Mouse (Mus musculus): ENCODE data around the gene Fig4. TPM values are rescaled to one million over a fixed set of nuclear protein-coding genes. Genes with fewer than 3 reads are reported as not detected.

Gene Fig4
- polyA plus RNA-seq, 1 experiment from 2014 or later = 18.1 TPM

DNA sequence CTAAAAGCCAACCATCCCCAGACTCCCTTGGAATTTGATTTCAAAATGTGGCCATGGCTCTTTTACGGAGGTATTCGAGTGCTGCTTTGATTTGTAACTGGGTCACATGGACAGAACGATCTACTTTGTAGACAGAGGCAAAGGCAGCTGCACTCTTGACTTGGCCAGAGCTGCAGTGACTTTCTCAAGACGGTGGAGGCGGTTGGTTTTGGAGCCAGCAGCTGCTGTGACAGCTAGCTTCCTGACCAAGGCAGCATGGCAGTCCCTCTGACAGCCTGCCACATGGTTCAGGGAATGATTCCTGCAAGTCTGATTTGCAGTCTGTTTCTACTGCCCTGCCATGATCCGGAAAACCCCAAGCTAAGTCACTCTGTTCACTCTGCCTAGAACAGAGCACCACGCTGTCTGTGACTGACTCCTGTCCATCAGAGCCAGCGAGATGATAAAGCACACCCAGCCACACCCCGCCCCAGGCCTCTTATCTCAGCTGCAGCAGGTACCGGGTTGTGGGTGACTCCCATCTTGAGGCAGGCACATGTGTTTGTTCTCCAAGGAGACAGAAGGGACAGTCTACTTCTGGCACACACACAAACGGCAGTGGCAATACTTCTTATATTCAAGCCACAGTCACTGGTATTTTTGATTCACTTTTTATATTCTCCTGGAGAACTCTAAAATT is 98.3 kb downstream of the Fig4 start:
- Histone ChIP-seq H3K4me2 (replicated peaks; ENCODE audit: low read depth, low read length) (no peak overlapping the region), H3K9me3 (ENCODE audit: low read length) (no peaks in the 10 kb centered on the region), H3K27me3 (replicated peaks; ENCODE audit: insufficient read depth, low read length) (no peaks in the 10 kb centered on the region), H3K4me1 (ENCODE audit: insufficient read depth, low read depth, low read length) (no peaks in the 10 kb centered on the region), H3K9ac (replicated peaks; ENCODE audit: low read depth) (no peak overlapping the region), H3K4me3 (ENCODE audit: low read depth, low read length) (no peak overlapping the region), H3K27ac (ENCODE audit: low read length) (no peak overlapping the region), H3K36me3 (ENCODE audit: insufficient read depth, low read length) (no peaks in the 10 kb centered on the region)
- 28% methylated on average over 11 of the region's 11 CpGs for WGBS
- ATAC-seq = peak; percentile 35; the same call in 1 of the 2 replicates
- TF ChIP-seq EP300 (IDR thresholded peaks at IDR 0.05) (no peak), CTCF (IDR thresholded peaks at IDR 0.05) (no peak)
- DNase-seq (ENCODE audit: low spot score) = no peak

- H3K9me3 ChIP-seq (ENCODE audit: low read length) = no peaks in the 10 kb centered on the region
- 30% methylated on average over 5 of the region's 5 CpGs for WGBS
- no peaks in the 10 kb centered on the region for H3K36me3 ChIP-seq (ENCODE audit: insufficient read depth, low read length)
- no peak overlapping the region for H3K9ac ChIP-seq (replicated peaks; ENCODE audit: low read depth)
- DNase-seq (ENCODE audit: low spot score) (no peak), ATAC-seq (no peak)
- no peak overlapping the region for H3K4me3 ChIP-seq (ENCODE audit: low read depth, low read length)
- no peaks in the 10 kb centered on the region for H3K4me1 ChIP-seq (ENCODE audit: insufficient read depth, low read depth, low read length)
- no peak overlapping the region for H3K27ac ChIP-seq (ENCODE audit: low read length)
- TF ChIP-seq CTCF (IDR thresholded peaks at IDR 0.05) = no peak
- H3K27me3 ChIP-seq (replicated peaks; ENCODE audit: insufficient read depth, low read length) = no peaks in the 10 kb centered on the region
- H3K4me2 ChIP-seq (replicated peaks; ENCODE audit: low read depth, low read length) = no peak overlapping the region
These were observed 98.9 kb downstream of the Fig4 start for GRCm38 (mm10) chr10:41204191-41204590.

DNA sequence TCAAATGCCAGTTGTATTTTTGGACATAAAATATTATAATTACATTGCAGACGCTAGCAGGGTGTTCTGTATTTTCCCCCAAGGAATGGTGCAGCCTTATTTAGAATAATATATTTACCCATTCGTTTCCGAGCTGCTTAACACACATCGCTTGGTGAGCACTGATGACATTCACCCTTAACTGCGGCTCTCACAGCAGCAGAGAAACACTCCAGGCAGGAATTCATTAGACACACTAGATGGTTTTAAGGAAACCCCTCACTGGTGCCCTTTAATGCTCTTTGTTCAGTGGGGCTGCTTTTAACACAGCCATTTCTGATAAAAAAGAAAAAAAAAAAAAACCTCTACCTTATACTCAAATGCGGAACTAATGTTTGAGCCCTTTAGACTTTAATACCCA is 104.3 kb downstream of the Fig4 start:
- WGBS = 78% methylated on average over 6 of the region's 6 CpGs
- ATAC-seq (no peak), DNase-seq (ENCODE audit: low spot score) (no peak)
- no peak for TF ChIP-seq EP300 (IDR thresholded peaks at IDR 0.05)
- no peak for TF ChIP-seq CTCF (IDR thresholded peaks at IDR 0.05)
- no peak overlapping the region for H3K4me3 ChIP-seq (ENCODE audit: low read depth, low read length)
- H3K27me3 ChIP-seq (replicated peaks; ENCODE audit: insufficient read depth, low read length) = no peaks in the 10 kb centered on the region
- H3K27ac ChIP-seq (ENCODE audit: low read length) = no peak overlapping the region
- no peaks in the 10 kb centered on the region for H3K4me1 ChIP-seq (ENCODE audit: insufficient read depth, low read depth, low read length)
- H3K4me2 ChIP-seq (replicated peaks; ENCODE audit: low read depth, low read length) = no peak overlapping the region
- H3K36me3 ChIP-seq (ENCODE audit: insufficient read depth, low read length) = no peaks in the 10 kb centered on the region
- no peaks in the 10 kb centered on the region for H3K9me3 ChIP-seq (ENCODE audit: low read length)
- no peak overlapping the region for H3K9ac ChIP-seq (replicated peaks; ENCODE audit: low read depth)

- Histone ChIP-seq H3K36me3 (ENCODE audit: insufficient read depth, low read length) (no peaks in the 10 kb centered on the region), H3K9me3 (ENCODE audit: low read length) (no peaks in the 10 kb centered on the region), H3K9ac (replicated peaks; ENCODE audit: low read depth) (no peak overlapping the region), H3K4me1 (ENCODE audit: insufficient read depth, low read depth, low read length) (no peaks in the 10 kb centered on the region), H3K27ac (ENCODE audit: low read length) (no peak overlapping the region), H3K4me2 (replicated peaks; ENCODE audit: low read depth, low read length) (no peak overlapping the region), H3K27me3 (replicated peaks; ENCODE audit: insufficient read depth, low read length) (no peaks in the 10 kb centered on the region), H3K4me3 (ENCODE audit: low read depth, low read length) (no peak overlapping the region)
- DNase-seq (ENCODE audit: low spot score) = no peak
- WGBS = 87% methylated on average over 5 of the region's 5 CpGs
- TF ChIP-seq CTCF (IDR thresholded peaks at IDR 0.05) (no peak), EP300 (IDR thresholded peaks at IDR 0.05) (no peak)
- no peak for ATAC-seq
These were observed 105.3 kb downstream of the Fig4 start for GRCm38 (mm10) chr10:41197788-41198187.

GRCm38 (mm10) chr10:41196295-41196694 is 106.8 kb downstream of the Fig4 start:
- Histone ChIP-seq H3K36me3 (ENCODE audit: insufficient read depth, low read length) (no peaks in the 10 kb centered on the region), H3K27ac (ENCODE audit: low read length) (no peak overlapping the region), H3K9me3 (ENCODE audit: low read length) (no peaks in the 10 kb centered on the region), H3K27me3 (replicated peaks; ENCODE audit: insufficient read depth, low read length) (no peaks in the 10 kb centered on the region), H3K9ac (replicated peaks; ENCODE audit: low read depth) (no peak overlapping the region), H3K4me2 (replicated peaks; ENCODE audit: low read depth, low read length) (no peak overlapping the region), H3K4me3 (ENCODE audit: low read depth, low read length) (no peak overlapping the region), H3K4me1 (ENCODE audit: insufficient read depth, low read depth, low read length) (no peaks in the 10 kb centered on the region)
- ATAC-seq (no peak), DNase-seq (ENCODE audit: low spot score) (no peak)
- no peak for TF ChIP-seq EP300 (IDR thresholded peaks at IDR 0.05)
- TF ChIP-seq CTCF (IDR thresholded peaks at IDR 0.05) = no peak
- WGBS = 74% methylated on average over 4 of the region's 4 CpGs

DNA sequence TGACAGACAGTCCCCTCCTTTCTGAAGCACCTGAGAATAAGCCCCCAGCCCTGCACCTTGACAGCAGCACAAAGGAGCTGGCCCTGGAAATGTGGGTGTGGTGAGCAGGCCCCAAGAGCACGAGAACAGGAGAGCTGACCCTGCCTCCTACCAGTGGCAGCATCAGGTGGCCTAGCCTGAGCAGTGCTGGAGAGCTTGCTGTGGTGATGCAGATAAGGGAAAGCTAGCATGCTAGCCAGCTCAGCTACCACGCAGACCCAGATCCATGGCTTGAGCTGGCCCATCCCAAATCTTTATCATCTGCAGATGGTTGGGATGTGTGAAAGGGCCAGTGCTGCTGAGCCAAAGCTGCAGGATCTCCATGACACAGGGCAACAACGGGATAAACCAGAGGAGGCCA is 113.7 kb downstream of the Fig4 start:
- Histone ChIP-seq H3K9me3 (ENCODE audit: low read length) (no peaks in the 10 kb centered on the region), H3K36me3 (ENCODE audit: insufficient read depth, low read length) (no peaks in the 10 kb centered on the region), H3K4me3 (ENCODE audit: low read depth, low read length) (no peak overlapping the region), H3K4me1 (ENCODE audit: insufficient read depth, low read depth, low read length) (no peaks in the 10 kb centered on the region), H3K4me2 (replicated peaks; ENCODE audit: low read depth, low read length) (no peak overlapping the region), H3K27ac (ENCODE audit: low read length) (no peak overlapping the region), H3K9ac (replicated peaks; ENCODE audit: low read depth) (no peak overlapping the region), H3K27me3 (replicated peaks; ENCODE audit: insufficient read depth, low read length) (no peaks in the 10 kb centered on the region)
- DNase-seq (ENCODE audit: low spot score) = no peak
- TF ChIP-seq EP300 (IDR thresholded peaks at IDR 0.05) (no peak), CTCF (IDR thresholded peaks at IDR 0.05) (no peak)
- ATAC-seq = no peak
- 62% methylated on average over 3 of the region's 3 CpGs for WGBS

GRCm38 (mm10) chr10:41183975-41184374 is 119.1 kb downstream of the Fig4 start:
- Histone ChIP-seq H3K4me3 (ENCODE audit: low read depth, low read length) (no peak overlapping the region), H3K27me3 (replicated peaks; ENCODE audit: insufficient read depth, low read length) (no peaks in the 10 kb centered on the region), H3K27ac (ENCODE audit: low read length) (no peak overlapping the region), H3K4me2 (replicated peaks; ENCODE audit: low read depth, low read length) (no peak overlapping the region), H3K4me1 (ENCODE audit: insufficient read depth, low read depth, low read length) (no peaks in the 10 kb centered on the region), H3K9me3 (ENCODE audit: low read length) (no peaks in the 10 kb centered on the region), H3K9ac (replicated peaks; ENCODE audit: low read depth) (no peak overlapping the region), H3K36me3 (ENCODE audit: insufficient read depth, low read length) (no peaks in the 10 kb centered on the region)
- no peak for TF ChIP-seq EP300 (IDR thresholded peaks at IDR 0.05)
- TF ChIP-seq CTCF (IDR thresholded peaks at IDR 0.05) = no peak
- DNase-seq (ENCODE audit: low spot score) (no peak), ATAC-seq (no peak)
- WGBS = 81% methylated on average over 3 of the region's 3 CpGs
